Mouse (Mus musculus) C2C12 (cell line): Measurements from ENCODE around the gene Nfx1. TPM values are rescaled to one million over a fixed set of nuclear protein-coding genes. Genes with fewer than 3 reads are reported as not detected.

Experiments
- H3K27me3 ChIP-seq: one replicate; pipeline ENCODE4 v1.6.1; 2011; ENCODE audit not compliant: control insufficient read depth, insufficient read depth, insufficient read length
- H3K36me3 ChIP-seq: one replicate; pipeline ENCODE4 v1.6.1; 2011; ENCODE audit not compliant: control insufficient read depth, insufficient read depth
- H3K4me3 ChIP-seq: one replicate; pipeline ENCODE4 v1.5.1; 2011; ENCODE audit warnings: mild to moderate bottlenecking, control low read depth; ENCODE audit not compliant: poor library complexity, insufficient read depth, severe bottlenecking
- H3K79me2 ChIP-seq: one replicate; pipeline ENCODE4 v1.6.1; 2011; ENCODE audit not compliant: control insufficient read depth, insufficient read depth
- H3K79me3 ChIP-seq: one replicate; pipeline ENCODE4 v1.6.1; 2011; ENCODE audit warnings: low read depth, control low read depth
- H3ac ChIP-seq: one replicate; pipeline ENCODE3; 2011; ENCODE audit warnings: low read depth; ENCODE audit not compliant: control insufficient read depth, insufficient read length
- CEBPB ChIP-seq: IDR thresholded peaks from one replicate; pipeline ENCODE4 v1.6.1; 2011; ENCODE audit warnings: low read depth, mild to moderate bottlenecking, control low read depth, moderate library complexity
- CTCF ChIP-seq: IDR thresholded peaks from one replicate; pipeline ENCODE4 v1.5.1; 2011; ENCODE audit not compliant: control insufficient read depth, insufficient read depth, insufficient read length
- FOSL1 ChIP-seq: IDR thresholded peaks from one replicate; pipeline ENCODE4 v1.8.0; 2011; ENCODE audit warnings: mild to moderate bottlenecking, low read length; ENCODE audit not compliant: poor library complexity, insufficient read depth, severe bottlenecking
- MAX ChIP-seq: IDR thresholded peaks from one replicate; pipeline ENCODE4 v1.6.1; 2011; ENCODE audit warnings: mild to moderate bottlenecking, control low read depth
- MYOD1 ChIP-seq: IDR thresholded peaks from one replicate; pipeline ENCODE4 v1.6.1; 2011; ENCODE audit warnings: low read depth; ENCODE audit not compliant: control insufficient read depth, insufficient read length
- MYOG ChIP-seq: IDR thresholded peaks from one replicate; pipeline ENCODE4 v1.6.1; 2011; ENCODE audit not compliant: control insufficient read depth, insufficient read length; ENCODE audit errors: extremely low read depth
- USF1 ChIP-seq: IDR thresholded peaks from one replicate; pipeline ENCODE4 v1.6.1; 2011; ENCODE audit warnings: low read depth, mild to moderate bottlenecking, control low read depth, moderate library complexity
- polyA plus RNA-seq: library from polyadenylated mRNA; unstranded; fragments of >200 nt; fragmentation: generic; extraction: Trizol; gene quantifications from one replicate; pipeline ENCODE4 v1.2.1, GENCODE M21; 2012; ENCODE audit warnings: missing spikeins

Gene Nfx1
- polyA plus RNA-seq, 1 experiment = 29.0 TPM

- TF ChIP-seq CTCF (no peak), USF1 (no peak), MAX (no peak)
Observed at GRCm38 (mm10) chr4:40936175-40936839, 34.4 kb upstream of the Nfx1 start.

GRCm38 (mm10) chr4:40938793-40939192, 31.9 kb upstream of the Nfx1 start:
- Histone ChIP-seq H3K79me2 (peaks cover under 1% of the 10 kb centered on the region), H3K79me3 (peaks cover 2% of the 10 kb centered on the region), H3ac (no peak overlapping the region), H3K36me3 (peaks cover 87% of the 10 kb centered on the region), H3K4me3 (no peak overlapping the region), H3K27me3 (no peaks in the 10 kb centered on the region)
- TF ChIP-seq FOSL1 (no peak), MAX (no peak), CEBPB (no peak), CTCF (no peak), MYOG (no peak), USF1 (no peak), MYOD1 (no peak)

More at GRCm38 (mm10) chr4:40936175-40936839, 34.4 kb upstream of the Nfx1 start:
- Histone ChIP-seq H3ac (no peak overlapping the region), H3K4me3 (no peak overlapping the region), H3K79me2 (no peaks in the 10 kb centered on the region), H3K27me3 (no peaks in the 10 kb centered on the region), H3K36me3 (peaks cover 72% of the 10 kb centered on the region), H3K79me3 (peaks cover 2% of the 10 kb centered on the region)

DNA sequence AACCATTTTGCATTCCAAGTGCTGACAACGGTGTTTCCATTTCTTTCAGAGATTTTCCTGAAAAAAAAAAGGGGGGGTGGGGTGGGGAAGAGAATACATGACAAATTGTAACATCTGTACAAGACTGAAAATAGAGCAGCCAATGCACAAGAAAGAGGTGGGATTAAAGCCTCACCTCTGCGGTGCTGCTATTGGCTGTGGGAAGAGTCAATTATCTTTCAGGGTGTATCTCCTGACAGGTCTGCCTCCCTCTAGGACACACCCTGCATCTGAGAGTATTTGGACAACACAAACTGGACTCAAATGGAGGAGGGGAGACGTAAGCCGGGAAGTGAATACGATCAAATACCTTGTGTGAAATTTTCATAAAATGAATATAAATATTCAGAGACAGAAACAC, 27.1 kb upstream of the Nfx1 start:
- TF ChIP-seq MYOD1 = no peak
- TF ChIP-seq FOSL1 = no peak
- no peak for TF ChIP-seq CTCF
- no peak for TF ChIP-seq USF1
- no peak for TF ChIP-seq CEBPB
- no peak for TF ChIP-seq MAX
- TF ChIP-seq MYOG = no peak
- Histone ChIP-seq H3K27me3 (no peaks in the 10 kb centered on the region), H3K79me2 (peaks cover 40% of the 10 kb centered on the region), H3K4me3 (no peak overlapping the region), H3ac (no peak overlapping the region), H3K79me3 (peaks cover 22% of the 10 kb centered on the region), H3K36me3 (peaks cover 71% of the 10 kb centered on the region)

- Histone ChIP-seq H3K4me3 (peak overlapping the region; percentile 60), H3K27me3 (no peaks in the 10 kb centered on the region), H3K79me2 (peaks cover 57% of the 10 kb centered on the region), H3K36me3 (peaks cover 62% of the 10 kb centered on the region), H3K79me3 (peaks cover 37% of the 10 kb centered on the region), H3ac (no peak overlapping the region)
- TF ChIP-seq MYOD1 = no peak
- no peak for TF ChIP-seq MAX
- no peak for TF ChIP-seq FOSL1
- no peak for TF ChIP-seq CTCF
- TF ChIP-seq CEBPB = no peak
- TF ChIP-seq MYOG = no peak
- TF ChIP-seq USF1 = no peak
Observed at GRCm38 (mm10) chr4:40946516-40947121, 24.1 kb upstream of the Nfx1 start.

- TF ChIP-seq MAX (no peak), CEBPB (no peak), USF1 (no peak), FOSL1 (no peak), CTCF (no peak), MYOD1 (no peak), MYOG (no peak)
- Histone ChIP-seq H3K27me3 (no peaks in the 10 kb centered on the region), H3K79me3 (peaks cover 37% of the 10 kb centered on the region), H3K36me3 (peaks cover 62% of the 10 kb centered on the region), H3K4me3 (peak overlapping the region; percentile 60), H3ac (peak overlapping the region; percentile 87), H3K79me2 (peaks cover 57% of the 10 kb centered on the region)
Observed at GRCm38 (mm10) chr4:40947565-40948159, 23.0 kb upstream of the Nfx1 start.
